ENCODE assay signal across 17 mouse cellular contexts in the genomic region with DNA sequence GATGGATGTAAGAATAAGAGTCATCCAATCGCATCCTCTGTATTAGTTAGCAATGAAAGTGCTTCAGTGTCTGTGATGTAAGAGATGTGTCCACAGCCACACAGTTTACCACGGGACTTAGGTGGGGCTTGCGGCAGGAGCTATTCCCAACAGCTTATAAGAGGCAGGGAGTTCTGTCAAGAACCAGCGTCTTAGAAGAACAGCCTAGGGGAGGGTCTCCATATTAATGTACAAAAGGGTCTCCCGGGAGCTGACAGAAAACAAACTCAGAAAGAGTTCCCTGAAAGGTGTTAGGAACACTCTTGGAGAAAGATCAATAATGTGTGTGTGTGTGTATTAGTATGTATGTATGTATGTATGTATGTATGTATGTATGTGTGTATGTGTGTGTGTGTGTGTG.
DNase-seq lines count a peak whose midpoint lies in the region; ATAC-seq lines count a peak whose summit lies in the region.
"Had no signal": no experiment of that assay in that cellular context is flagged by ENCODE, and none has a peak within 500 bp of the region (broad histone marks: within the 10 kb centered on the region; RNA-seq: fewer than 3 reads in every experiment).

No protein-coding gene starts in this region.

- peak overlapping the region; percentile 96 for H3K27ac ChIP-seq in heart, embryonic 12.5 days (ENCODE audit: poor library complexity, severe bottlenecking)
- peak overlapping the region; percentile 5; the same call in 1 of the 2 replicates for H3K27ac ChIP-seq in kidney, embryonic 15.5 days
- no peak overlapping the region for H3K27ac ChIP-seq in midbrain, embryonic 11.5 days (ENCODE audit: low read depth, low read length)
- no peak overlapping the region for H3K27ac ChIP-seq in midbrain, embryonic 14.5 days (replicated peaks; ENCODE audit: low read depth, low read length)
- H3K27ac ChIP-seq in midbrain, embryonic 15.5 days = no peak overlapping the region
- H3K27ac ChIP-seq: hindbrain, embryonic 14.5 days; liver, embryonic 15.5 days; midbrain, embryonic 12.5 days; neural tube, embryonic 12.5 days had no signal

- peak overlapping the region; percentile 57; the same call in 1 of the 2 replicates for H3K4me2 ChIP-seq in heart, embryonic 12.5 days
- no peak overlapping the region for H3K4me2 ChIP-seq in kidney, embryonic 15.5 days
- H3K4me2 ChIP-seq in midbrain, embryonic 11.5 days = no peak overlapping the region
- no peak overlapping the region for H3K4me2 ChIP-seq in midbrain, embryonic 14.5 days (ENCODE audit: low read length)
- no peak overlapping the region for H3K4me2 ChIP-seq in midbrain, embryonic 15.5 days
- H3K4me2 ChIP-seq: embryonic facial prominence, embryonic 15.5 days; hindbrain, embryonic 14.5 days; liver, embryonic 15.5 days; midbrain, embryonic 12.5 days; neural tube, embryonic 12.5 days had no signal

- no peak overlapping the region for H3K4me3 ChIP-seq in heart, embryonic 12.5 days
- no peak overlapping the region for H3K4me3 ChIP-seq in kidney, embryonic 15.5 days (replicated peaks)
- H3K4me3 ChIP-seq in midbrain, embryonic 11.5 days (ENCODE audit: low read depth, low read length) = no peak overlapping the region
- no peak overlapping the region for H3K4me3 ChIP-seq in midbrain, embryonic 14.5 days (replicated peaks; ENCODE audit: low read depth, low read length)
- H3K4me3 ChIP-seq in midbrain, embryonic 15.5 days = no peak overlapping the region
- H3K4me3 ChIP-seq: embryonic facial prominence, embryonic 15.5 days; liver, embryonic 15.5 days; midbrain, embryonic 12.5 days; neural tube, embryonic 12.5 days had no signal

- H3K36me3 ChIP-seq in heart, embryonic 12.5 days = no peaks in the 10 kb centered on the region
- no peaks in the 10 kb centered on the region for H3K36me3 ChIP-seq in kidney, embryonic 15.5 days
- H3K36me3 ChIP-seq in midbrain, embryonic 11.5 days (ENCODE audit: control insufficient read depth, insufficient read depth, low read length) = no peaks in the 10 kb centered on the region
- H3K36me3 ChIP-seq in midbrain, embryonic 14.5 days (ENCODE audit: control insufficient read depth, insufficient read depth, low read length) = no peaks in the 10 kb centered on the region
- H3K36me3 ChIP-seq in midbrain, embryonic 15.5 days (replicated peaks) = no peaks in the 10 kb centered on the region
- H3K36me3 ChIP-seq: embryonic facial prominence, embryonic 15.5 days; liver, embryonic 15.5 days; midbrain, embryonic 12.5 days; neural tube, embryonic 12.5 days had no signal

- 51% methylated on average over 5 of the region's 5 CpGs for WGBS in heart, embryonic 12.5 days
- 74% methylated on average over 5 of the region's 5 CpGs for whole genome bisulfite sequencing in kidney, embryonic 15.5 days
- WGBS in midbrain, embryonic 11.5 days = 84% methylated on average over 5 of the region's 5 CpGs
- 80% methylated on average over 5 of the region's 5 CpGs for WGBS in midbrain, embryonic 14.5 days
- WGBS in midbrain, embryonic 15.5 days = 82% methylated on average over 5 of the region's 5 CpGs

- no peak for ATAC-seq in heart, embryonic 12.5 days (ENCODE audit: insufficient number of reproducible peaks, low FRiP score)
- ATAC-seq in kidney, embryonic 15.5 days (replicated peaks; ENCODE audit: low FRiP score) = no peak
- ATAC-seq in midbrain, embryonic 11.5 days (ENCODE audit: low FRiP score) = no peak
- no peak for ATAC-seq in midbrain, embryonic 14.5 days (ENCODE audit: low FRiP score, low TSS enrichment)
- no peak for ATAC-seq in midbrain, embryonic 15.5 days (replicated peaks)
- ATAC-seq: forebrain, embryonic 14.5 days had no signal

- no peak overlapping the region for H3K9ac ChIP-seq in heart, embryonic 12.5 days
- no peak overlapping the region for H3K9ac ChIP-seq in kidney, embryonic 15.5 days
- H3K9ac ChIP-seq in midbrain, embryonic 11.5 days (ENCODE audit: low read length) = no peak overlapping the region
- no peak overlapping the region for H3K9ac ChIP-seq in midbrain, embryonic 14.5 days (replicated peaks; ENCODE audit: low read length)
- H3K9ac ChIP-seq in midbrain, embryonic 15.5 days = no peak overlapping the region
- H3K9ac ChIP-seq: embryonic facial prominence, embryonic 15.5 days; hindbrain, embryonic 14.5 days; liver, embryonic 15.5 days; midbrain, embryonic 12.5 days; neural tube, embryonic 12.5 days had no signal

- H3K27me3 ChIP-seq in heart, embryonic 12.5 days (replicated peaks) = no peaks in the 10 kb centered on the region
- H3K27me3 ChIP-seq in kidney, embryonic 15.5 days = no peaks in the 10 kb centered on the region
- no peaks in the 10 kb centered on the region for H3K27me3 ChIP-seq in midbrain, embryonic 11.5 days (ENCODE audit: control insufficient read depth, insufficient read depth, low read length)
- no peaks in the 10 kb centered on the region for H3K27me3 ChIP-seq in midbrain, embryonic 14.5 days (ENCODE audit: control insufficient read depth, insufficient read depth, low read length)
- H3K27me3 ChIP-seq in midbrain, embryonic 15.5 days (replicated peaks) = no peaks in the 10 kb centered on the region
- H3K27me3 ChIP-seq: embryonic facial prominence, embryonic 15.5 days; midbrain, embryonic 12.5 days; neural tube, embryonic 12.5 days had no signal

- no peak for DNase-seq in heart, postnatal 25 days (ENCODE audit: low spot score)
- DNase-seq in kidney, adult 18-20 months = no peak
- peak; percentile 77 for DNase-seq in midbrain, embryonic 11.5 days (ENCODE audit: low spot score, missing footprints)
- DNase-seq in midbrain, embryonic 14.5 days = no peak
- DNase-seq: cerebellum, adult 11 months; cerebellum, adult 9-11 months; gastrocnemius, postnatal 10 days; right cerebral cortex, postnatal 14 days had no signal

- peaks cover 79% of the 10 kb centered on the region for H3K4me1 ChIP-seq in heart, embryonic 12.5 days (replicated peaks)
- peaks cover 41% of the 10 kb centered on the region for H3K4me1 ChIP-seq in kidney, embryonic 15.5 days
- no peaks in the 10 kb centered on the region for H3K4me1 ChIP-seq in midbrain, embryonic 11.5 days (ENCODE audit: control insufficient read depth, insufficient read depth, low read length)
- no peaks in the 10 kb centered on the region for H3K4me1 ChIP-seq in midbrain, embryonic 14.5 days (ENCODE audit: control insufficient read depth, insufficient read depth, low read length)
- peaks cover 5% of the 10 kb centered on the region; the same call in 1 of the 2 replicates for H3K4me1 ChIP-seq in midbrain, embryonic 15.5 days
- H3K4me1 ChIP-seq: midbrain, embryonic 12.5 days had no signal

- no peaks in the 10 kb centered on the region for H3K9me3 ChIP-seq in heart, embryonic 12.5 days (replicated peaks)
- H3K9me3 ChIP-seq in kidney, embryonic 15.5 days (replicated peaks) = no peaks in the 10 kb centered on the region
- H3K9me3 ChIP-seq in midbrain, embryonic 11.5 days (ENCODE audit: control insufficient read depth, low read length) = no peaks in the 10 kb centered on the region
- no peaks in the 10 kb centered on the region for H3K9me3 ChIP-seq in midbrain, embryonic 14.5 days (ENCODE audit: control insufficient read depth, low read length)
- no peaks in the 10 kb centered on the region for H3K9me3 ChIP-seq in midbrain, embryonic 15.5 days
- H3K9me3 ChIP-seq: embryonic facial prominence, embryonic 15.5 days; liver, embryonic 15.5 days; midbrain, embryonic 12.5 days; neural tube, embryonic 12.5 days had no signal

- intact Hi-C loops in heart, postnatal 25 days (cut with DNase I) = loop anchor here (2.0 kb wide), 1 partner anchor 14 kb away; no protein-coding TSS in a partner anchor

Comparison
In these comparisons a context has a peak if more than half of its experiments do, and no peak if none do; other contexts are left out.
1. H3K27ac ChIP-seq: peak in heart, embryonic 12.5 days (single experiment) and kidney, embryonic 15.5 days (single experiment); none in midbrain, embryonic 11.5 days (single experiment), midbrain, embryonic 14.5 days (single experiment) and midbrain, embryonic 15.5 days (single experiment).